Mouse (Mus musculus): ENCODE measurements around the gene Krtap9-3. TPM values are rescaled to one million over a fixed set of nuclear protein-coding genes. Genes with fewer than 3 reads are reported as not detected.
"Not testable (repeated sequence)": the region's sequence is repeated elsewhere in the genome, so short reads cannot be mapped to it uniquely, and the experiment has no call there.

Krtap9-3 gene
- total RNA-seq, 2 experiments from 2014 or later = not detected

- intact Hi-C loops (cut with DNase I) = no loop called here
These were observed 11.2 kb upstream of the Krtap9-3 start for GRCm38 (mm10) chr11:99609126-99609525.

GRCm38 (mm10) chr11:99603208-99603607 is 5.3 kb upstream of the Krtap9-3 start, which contains the start of gene Gm11938:
Gene Gm11938, minus strand, starts transcription at chr11:99603308.
- DNase-seq; intact Hi-C loops (cut with DNase I); H3K4me3 ChIP-seq: not testable (repeated sequence)

More at GRCm38 (mm10) chr11:99609126-99609525, 11.2 kb upstream of the Krtap9-3 start:
- no peak for TF ChIP-seq CTCF (IDR thresholded peaks at IDR 0.05)
- no peak overlapping the region for H3K27ac ChIP-seq
- DNase-seq = no peak
- H3K4me3 ChIP-seq = no peak overlapping the region

DNA sequence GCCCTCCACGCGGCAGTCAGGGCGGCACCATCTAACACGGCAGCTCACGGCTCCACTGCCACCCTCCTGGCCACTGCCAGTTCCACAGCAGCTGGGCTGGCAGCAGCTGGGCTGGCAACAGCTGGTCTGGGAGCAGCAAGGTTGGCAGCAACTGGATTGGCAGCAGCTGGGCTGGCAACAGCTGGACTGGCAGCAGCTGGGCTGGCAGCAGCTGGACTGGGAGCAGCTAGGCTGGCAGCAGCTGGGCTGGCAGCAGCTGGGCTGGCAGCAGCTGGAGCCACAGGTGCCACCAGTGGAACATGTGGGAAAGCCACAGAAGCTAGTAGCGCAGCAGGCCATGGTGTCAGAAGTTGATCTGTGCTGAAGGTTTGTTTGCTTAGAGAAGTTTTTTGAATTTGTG is 6.9 kb downstream of the Krtap9-3 start, which contains the start of gene Krtap1-3:
Gene Krtap1-3 (minus strand): TSS at position 359 of the 400 bp plus-strand sequence.
- H3K27ac ChIP-seq = no peak within 1 kb of the TSS
- no peak for DNase-seq
- no peak for TF ChIP-seq CTCF (IDR thresholded peaks at IDR 0.05)
- intact Hi-C loops (cut with DNase I) = no loop called here
- no peak within 1 kb of the TSS for H3K4me3 ChIP-seq

More at GRCm38 (mm10) chr11:99603208-99603607, 5.3 kb upstream of the Krtap9-3 start, which contains the start of gene Gm11938:
- H3K27ac ChIP-seq = not testable (repeated sequence)

GRCm38 (mm10) chr11:99585096-99585495 is 12.8 kb downstream of the Krtap9-3 start:
- Histone ChIP-seq H3K27ac (no peak overlapping the region), H3K4me3 (no peak overlapping the region)
- no peak for TF ChIP-seq CTCF (IDR thresholded peaks at IDR 0.05)
- intact Hi-C loops (cut with DNase I) = no loop called here
- no peak for DNase-seq

- no peak for TF ChIP-seq CTCF (IDR thresholded peaks at IDR 0.05)
- DNase-seq = no peak
- H3K4me3 ChIP-seq = no peak within 1 kb of the TSS
- intact Hi-C loops (cut with DNase I) = no loop called here
- H3K27ac ChIP-seq = no peak within 1 kb of the TSS
These were observed 14.6 kb downstream of the Krtap9-3 start, which contains the start of gene Krtap1-4 for GRCm38 (mm10) chr11:99583245-99583704. Gene Krtap1-4, minus strand, starts transcription at chr11:99583654.

DNA sequence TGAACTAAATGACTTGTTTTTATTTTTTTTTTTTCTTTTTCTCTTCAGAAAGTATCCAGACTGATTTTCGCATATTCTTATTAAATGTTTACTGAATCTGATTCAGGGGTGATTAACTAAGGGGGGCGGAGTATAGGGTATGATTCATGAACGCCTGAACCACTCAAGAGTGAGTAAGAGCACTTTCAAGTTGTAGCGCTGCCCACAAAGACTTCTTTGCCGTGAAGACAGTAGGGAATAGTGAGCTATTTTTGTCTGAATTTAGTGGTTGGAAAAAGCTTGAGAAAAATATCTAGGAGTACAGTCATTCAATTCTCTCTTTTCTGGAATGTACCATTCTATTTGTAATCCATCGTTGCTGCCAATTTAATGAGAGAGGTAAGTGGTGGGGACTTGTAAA is 16.3 kb downstream of the Krtap9-3 start:
- no peak for DNase-seq
- TF ChIP-seq CTCF (IDR thresholded peaks at IDR 0.05) = no peak
- intact Hi-C loops (cut with DNase I) = no loop called here
- Histone ChIP-seq H3K4me3 (no peak overlapping the region), H3K27ac (no peak overlapping the region)

DNA sequence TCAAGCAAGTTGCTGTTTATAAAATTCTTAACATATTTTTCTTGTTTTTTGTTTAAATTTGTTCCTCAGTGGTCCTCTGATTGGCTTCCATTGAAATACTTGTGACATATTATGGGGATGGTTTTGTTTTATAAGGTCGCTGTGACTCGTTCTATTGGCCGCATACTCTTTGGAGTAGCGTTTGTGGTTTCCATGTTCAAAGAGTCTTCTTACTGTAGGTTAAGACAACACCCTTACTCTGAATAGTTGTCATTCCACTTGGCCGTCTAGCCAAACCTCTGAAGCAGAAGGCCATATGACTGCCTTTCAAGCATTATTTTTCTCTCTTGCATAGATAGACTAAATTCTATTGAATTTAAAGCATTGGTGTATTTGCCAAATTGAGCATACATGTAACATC is 16.9 kb downstream of the Krtap9-3 start:
- Histone ChIP-seq H3K27ac (no peak overlapping the region), H3K4me3 (no peak overlapping the region)
- intact Hi-C loops (cut with DNase I) = no loop called here
- no peak for TF ChIP-seq CTCF (IDR thresholded peaks at IDR 0.05)
- DNase-seq = no peak

DNA sequence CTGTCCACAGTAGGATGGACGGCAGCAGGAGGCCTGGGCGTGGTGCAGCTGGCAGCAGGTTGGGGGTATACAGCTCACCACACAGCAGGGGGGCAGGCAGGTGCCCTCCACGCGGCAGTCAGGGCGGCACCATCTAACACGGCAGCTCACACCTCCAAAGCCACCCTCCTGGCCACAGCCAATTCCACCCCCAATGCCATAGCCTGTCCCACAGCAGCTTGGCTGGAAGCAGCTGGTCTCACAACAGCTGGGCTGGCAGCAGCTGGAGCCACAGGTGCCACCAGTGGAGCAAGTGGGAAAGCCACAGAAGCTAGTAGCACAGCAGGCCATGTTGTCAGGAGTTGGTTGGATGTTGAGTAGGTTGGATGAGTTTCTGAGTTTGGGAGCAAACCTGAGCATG is 17.3 kb downstream of the Krtap9-3 start, which contains the start of gene Krtap1-5:
Gene Krtap1-5 (minus strand): TSS at position 381 of the 400 bp plus-strand sequence.
- Histone ChIP-seq H3K4me3 (no peak within 1 kb of the TSS), H3K27ac (no peak within 1 kb of the TSS)
- no peak for DNase-seq
- intact Hi-C loops (cut with DNase I) = no loop called here
- no peak for TF ChIP-seq CTCF (IDR thresholded peaks at IDR 0.05)

GRCm38 (mm10) chr11:99574106-99574505 is 23.8 kb downstream of the Krtap9-3 start:
- Histone ChIP-seq H3K27ac (no peak overlapping the region), H3K4me3 (peak overlapping the region; percentile 19; the same call in 1 of the 2 replicates)
- DNase-seq = peak; percentile 59
- TF ChIP-seq CTCF (IDR thresholded peaks at IDR 0.05) = peak; percentile 87
- intact Hi-C loops (cut with DNase I) = loop anchor here (10.0 kb wide), 1 partner anchor 109 kb away; no protein-coding TSS in a partner anchor

- Histone ChIP-seq H3K27ac (no peak overlapping the region), H3K4me3 (no peak overlapping the region)
- intact Hi-C loops (cut with DNase I) = loop anchor here (10.0 kb wide), 1 partner anchor 108 kb away; no protein-coding TSS in a partner anchor
- no peak for TF ChIP-seq CTCF (IDR thresholded peaks at IDR 0.05)
- no peak for DNase-seq
These were observed 24.7 kb downstream of the Krtap9-3 start for GRCm38 (mm10) chr11:99573164-99573563.

DNA sequence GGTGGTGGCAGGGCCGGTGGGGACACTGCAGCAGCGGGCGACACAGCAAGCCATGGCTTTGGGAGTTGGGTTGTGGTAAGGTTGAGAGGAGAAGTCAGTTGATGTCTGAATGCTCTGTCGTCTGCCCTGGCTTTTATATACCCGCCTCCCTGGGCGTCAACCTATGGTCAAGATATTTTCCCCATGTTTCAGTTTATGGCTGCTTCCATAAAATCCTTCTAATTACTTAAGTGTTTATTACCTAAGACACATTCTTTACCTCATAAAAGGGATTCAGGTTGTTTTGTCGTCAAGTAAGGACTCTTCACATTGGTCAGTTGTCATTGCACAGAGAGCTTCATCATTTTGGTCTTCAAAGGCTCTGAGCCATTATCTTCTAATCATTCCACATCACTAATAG is 31.4 kb downstream of the Krtap9-3 start, which contains the start of gene Krtap3-1:
Gene Krtap3-1 (minus strand): TSS at position 101 of the 400 bp plus-strand sequence.
- Histone ChIP-seq H3K4me3 (no peak within 1 kb of the TSS), H3K27ac (no peak within 1 kb of the TSS)
- TF ChIP-seq CTCF (IDR thresholded peaks at IDR 0.05) = no peak
- no peak for DNase-seq
- intact Hi-C loops (cut with DNase I) = no loop called here

- Histone ChIP-seq H3K4me3 (no peak overlapping the region), H3K27ac (no peak overlapping the region)
- DNase-seq = no peak
- intact Hi-C loops (cut with DNase I) = no loop called here
- TF ChIP-seq CTCF (IDR thresholded peaks at IDR 0.05) = no peak
These were observed 35.3 kb downstream of the Krtap9-3 start for GRCm38 (mm10) chr11:99562580-99562979.

- no peak within 1 kb of the TSS for H3K27ac ChIP-seq
- TF ChIP-seq CTCF (IDR thresholded peaks at IDR 0.05) = no peak
- no peak for DNase-seq
- intact Hi-C loops (cut with DNase I) = no loop called here
- no peak within 1 kb of the TSS for H3K4me3 ChIP-seq
These were observed 38.5 kb downstream of the Krtap9-3 start, which contains the start of gene Gm11939 for GRCm38 (mm10) chr11:99559366-99559765. Gene Gm11939, minus strand, starts transcription at chr11:99559466.

Data from gastrocnemius, adult 2 months (tissue).